Mouse (Mus musculus) adrenal gland, adult (tissue): ENCODE measurements around the gene Slc25a53.
"Not testable (repeated sequence)": the region's sequence is repeated elsewhere in the genome, so short reads cannot be mapped to it uniquely, and the experiment has no call there.

Experiments
- DNase-seq, 2 experiments: peaks; one replicate each; pipeline ENCODE4 v3.0.0; 2022 to 2023; ENCODE audit warnings: low spot score in 1 of 2; ENCODE audit not compliant: inconsistent age in 2 of 2

Slc25a53 gene

GRCm38 (mm10) chrX:136975397-136975796 lies 62.7 kb downstream of the Slc25a53 start, which contains the start of gene Tmsb15b2:
Gene Tmsb15b2 (minus strand): TSS chrX:136975497.
- not testable (repeated sequence) for DNase-seq

GRCm38 (mm10) chrX:136959688-136960087 lies 78.4 kb downstream of the Slc25a53 start:
- DNase-seq, result peak in 1 of 2 experiments; percentile 41

GRCm38 (mm10) chrX:136958300-136958699 lies 79.8 kb downstream of the Slc25a53 start:
- not testable (repeated sequence) for DNase-seq

- peak; percentile 36 to 84 for DNase-seq
These were observed 80.4 kb downstream of the Slc25a53 start for GRCm38 (mm10) chrX:136957583-136958279.

- no peak for DNase-seq
These were observed 100.1 kb downstream of the Slc25a53 start for GRCm38 (mm10) chrX:136937985-136938384.
